Mouse (Mus musculus) telencephalon, adult 2 months (tissue): ENCODE measurements at regions not wholly inside any gene's neighbourhood (a gene's known extent, or its start where the extent isn't known, plus 50 kb on each side); places are given as distances from the start of the nearest gene placed in this dataset.

Experiments
- DNase-seq: peaks from one replicate; pipeline ENCODE4 v3.0.0-alpha.2; 2011; ENCODE audit warnings: low read depth, low spot score

GRCm38 (mm10) chr14:40119530-40119929 is 646.6 kb upstream of the Nrg3 start:
- peak; percentile 67 for DNase-seq
